Mouse (Mus musculus): ENCODE data around the gene Clic1.

Gene Clic1

DNA sequence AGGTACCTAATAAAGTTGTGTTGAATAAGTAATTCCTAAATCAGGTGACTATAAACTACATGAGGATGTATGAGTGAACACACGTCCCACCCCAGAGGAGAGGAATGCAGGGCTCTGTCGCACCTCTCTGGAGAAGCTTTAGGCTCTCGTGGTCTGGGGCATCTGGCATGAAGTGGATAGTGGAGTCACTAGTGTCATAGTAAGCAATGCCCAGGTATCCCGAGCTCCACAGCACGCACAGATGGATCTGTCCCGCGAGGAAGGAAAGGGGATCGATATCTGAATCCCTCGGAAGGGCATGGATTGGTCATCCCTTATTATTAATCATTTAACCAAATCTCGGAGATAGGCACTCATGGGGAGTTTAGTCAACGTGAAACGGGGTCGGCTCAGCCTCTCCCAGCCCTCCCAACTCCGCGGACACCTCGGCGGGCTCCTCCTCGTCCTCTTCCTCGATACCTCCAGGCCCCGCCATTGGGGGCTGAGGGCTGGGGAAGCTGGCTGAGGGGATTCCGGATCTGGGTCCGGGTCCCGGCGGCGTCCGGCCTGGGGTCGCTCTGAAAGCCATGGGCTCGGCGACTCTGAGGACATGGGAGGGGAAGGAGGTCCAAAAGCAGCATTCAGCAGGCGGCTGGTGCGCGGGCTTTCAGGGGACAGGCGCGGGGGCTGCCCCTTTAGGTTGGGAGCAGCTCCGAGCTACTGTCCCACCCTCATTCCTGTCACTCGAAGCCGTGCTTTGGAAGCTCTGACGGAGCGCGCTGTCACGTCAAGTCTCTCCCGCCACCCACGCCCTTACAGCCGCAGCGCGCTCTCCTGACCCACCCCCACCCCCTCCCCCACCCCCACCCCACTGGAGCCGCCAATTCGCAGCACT lies 3.7 kb upstream of the Clic1 start:
- DNase-seq (ENCODE audit: low spot score in 2 of 2): no peak

DNA sequence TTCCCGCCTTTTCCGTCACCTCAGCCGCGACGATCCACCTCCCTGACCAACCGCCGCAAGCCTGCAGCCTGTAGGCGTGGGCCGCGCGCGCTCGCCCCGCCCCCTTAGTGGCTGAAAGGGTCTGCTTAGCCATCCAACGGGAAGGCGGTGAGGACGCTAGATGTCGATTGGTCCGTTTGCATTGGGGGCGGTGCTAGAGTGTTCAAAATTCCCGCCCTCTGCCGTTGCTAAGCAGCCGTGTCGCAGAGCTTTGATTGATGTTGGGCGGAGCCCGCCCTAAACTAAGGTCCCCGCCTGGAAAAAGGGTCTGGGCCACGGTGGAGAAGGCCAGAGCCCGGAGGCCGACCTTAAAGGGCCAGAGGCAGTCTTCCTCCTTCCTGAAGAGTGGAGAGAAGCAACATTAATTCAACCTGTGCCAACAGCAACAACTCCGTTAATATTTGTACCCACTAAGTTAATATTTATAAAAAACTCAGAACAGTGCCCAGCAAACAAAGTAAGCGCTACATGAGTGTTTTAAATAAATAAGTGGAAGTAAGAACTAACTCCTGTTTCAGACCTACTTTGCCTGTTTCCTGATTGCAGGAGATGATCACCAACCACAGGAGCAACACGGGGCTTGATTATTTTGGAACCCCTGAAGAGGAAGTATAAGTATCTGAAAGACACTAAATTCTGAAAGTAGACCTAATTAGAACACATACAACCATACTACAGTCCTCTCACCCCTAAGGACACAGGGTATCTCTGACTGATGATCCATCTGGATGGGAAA lies 2.9 kb upstream of the Clic1 start, which contains the start of gene Msh5:
TSS of gene Msh5 (minus strand) at position 65 of the 775 bp plus-strand sequence.
- DNase-seq (ENCODE audit: low spot score in 2 of 2): peak; percentile 92 to 95

DNA sequence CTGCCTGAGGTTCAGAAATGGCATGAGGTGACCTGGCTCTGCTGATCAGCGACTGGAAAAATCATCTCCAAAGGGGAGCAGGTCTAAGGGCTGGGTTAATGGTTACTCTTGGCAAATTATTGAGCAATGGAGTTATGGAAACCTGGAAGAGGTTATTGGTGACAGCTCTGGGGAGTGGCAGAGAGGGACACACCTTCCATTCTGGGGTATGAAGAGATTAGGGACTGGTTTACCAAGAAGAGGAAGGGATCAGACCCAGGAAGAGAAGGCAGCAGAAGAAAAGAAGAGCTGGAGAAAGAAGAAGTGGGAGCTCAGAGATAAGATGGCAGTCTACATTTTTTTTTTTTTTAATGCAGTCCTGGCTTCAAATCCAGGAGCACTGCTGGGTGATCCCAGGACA lies 2.1 kb upstream of the Clic1 start:
- DNase-seq (ENCODE audit: low spot score in 2 of 2): no peak

DNA sequence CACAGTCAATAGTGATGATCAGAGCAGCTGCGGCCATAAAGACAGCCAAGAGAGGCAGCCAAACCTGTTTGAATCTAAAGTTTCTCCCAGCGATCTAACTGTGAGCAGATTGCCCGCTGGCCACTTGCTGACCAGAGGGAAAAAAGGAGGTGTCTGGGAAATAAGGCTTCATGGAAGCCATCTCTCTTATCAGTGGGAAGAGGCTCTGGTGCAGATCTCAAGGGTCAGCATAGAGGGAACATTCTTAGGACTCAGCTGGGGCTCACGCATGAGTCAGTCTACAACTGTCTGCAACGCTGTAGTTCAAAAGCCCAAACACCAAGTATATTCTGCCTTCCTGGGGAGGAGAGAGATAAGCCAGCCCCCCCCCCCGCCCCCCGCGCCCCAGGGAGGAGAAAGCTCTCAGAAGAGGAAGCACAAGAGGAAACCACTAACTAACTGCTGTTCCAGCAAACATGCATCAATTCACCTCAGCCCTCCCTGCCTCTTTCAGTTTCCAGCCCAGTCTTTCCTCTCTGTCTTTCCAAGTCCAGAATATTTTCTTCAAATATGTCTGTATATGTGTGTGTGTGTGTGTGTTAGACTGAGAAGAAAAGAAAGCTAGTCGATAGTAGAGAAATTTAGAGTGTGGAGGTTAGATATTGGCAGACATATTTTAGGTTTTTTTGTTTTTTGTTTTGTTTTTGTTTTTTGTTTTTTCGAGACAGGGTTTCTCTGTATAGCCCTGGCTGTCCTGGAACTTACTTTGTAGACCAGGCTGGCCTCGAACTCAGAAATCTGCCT lies 1.4 kb upstream of the Clic1 start:
- no peak for DNase-seq (ENCODE audit: low spot score in 2 of 2)

DNA sequence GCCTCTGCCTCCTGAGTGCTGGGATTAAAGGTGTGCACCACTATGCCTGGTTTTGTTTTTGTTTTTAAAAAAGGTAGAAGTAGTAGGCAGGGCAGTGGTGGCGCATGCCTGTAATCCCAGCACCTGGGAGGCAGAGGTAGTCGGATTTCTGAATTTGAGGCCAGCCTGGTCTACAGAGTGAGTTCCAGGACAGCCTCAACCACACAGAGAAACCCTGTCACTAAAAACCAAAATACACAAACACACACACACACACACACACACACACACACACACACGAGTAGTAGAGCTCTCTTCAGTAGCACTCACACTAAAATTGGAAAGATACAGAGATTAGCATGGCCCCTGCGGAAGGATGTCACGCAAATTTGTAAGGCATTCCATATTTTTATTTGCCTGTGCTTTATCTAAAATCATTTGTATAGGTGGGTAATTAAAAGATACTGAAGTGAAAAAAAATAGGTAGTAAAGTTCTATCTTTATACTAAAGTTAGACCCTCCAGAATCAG lies 780 bp upstream of the Clic1 start:
- DNase-seq (ENCODE audit: low spot score in 2 of 2): no peak

DNA sequence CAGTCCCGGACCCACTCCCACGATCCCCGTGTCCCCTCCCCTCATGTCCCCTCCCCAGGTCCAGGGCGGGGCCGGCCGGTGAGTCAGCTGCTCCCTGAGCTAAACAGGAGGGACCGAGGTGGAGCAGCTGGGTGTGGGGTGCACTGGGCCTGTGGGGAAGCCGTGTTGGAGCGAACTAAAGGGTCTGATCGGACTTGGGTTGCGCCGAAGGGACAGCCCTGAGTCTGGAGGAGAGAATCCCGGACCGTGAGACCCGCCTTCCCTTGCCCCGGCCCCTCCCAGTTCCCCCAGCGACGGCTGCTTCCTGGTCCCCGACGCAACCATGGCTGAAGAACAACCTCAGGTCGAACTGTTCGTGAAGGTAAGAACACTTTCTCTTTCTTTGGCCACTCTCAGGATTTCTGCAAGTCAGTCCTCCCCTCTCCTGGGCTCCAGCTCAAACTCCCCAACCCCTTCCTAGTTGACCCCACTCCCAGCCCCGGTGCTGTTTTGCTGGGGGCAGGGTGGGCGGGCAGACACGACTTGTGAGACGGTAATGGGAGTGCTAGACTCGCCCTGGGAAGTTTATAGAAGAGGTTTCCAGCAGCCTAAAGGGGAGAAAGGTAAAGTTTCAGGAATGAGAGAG lies 472 bp downstream of the Clic1 start:
- DNase-seq (ENCODE audit: low spot score in 2 of 2): no peak

DNA sequence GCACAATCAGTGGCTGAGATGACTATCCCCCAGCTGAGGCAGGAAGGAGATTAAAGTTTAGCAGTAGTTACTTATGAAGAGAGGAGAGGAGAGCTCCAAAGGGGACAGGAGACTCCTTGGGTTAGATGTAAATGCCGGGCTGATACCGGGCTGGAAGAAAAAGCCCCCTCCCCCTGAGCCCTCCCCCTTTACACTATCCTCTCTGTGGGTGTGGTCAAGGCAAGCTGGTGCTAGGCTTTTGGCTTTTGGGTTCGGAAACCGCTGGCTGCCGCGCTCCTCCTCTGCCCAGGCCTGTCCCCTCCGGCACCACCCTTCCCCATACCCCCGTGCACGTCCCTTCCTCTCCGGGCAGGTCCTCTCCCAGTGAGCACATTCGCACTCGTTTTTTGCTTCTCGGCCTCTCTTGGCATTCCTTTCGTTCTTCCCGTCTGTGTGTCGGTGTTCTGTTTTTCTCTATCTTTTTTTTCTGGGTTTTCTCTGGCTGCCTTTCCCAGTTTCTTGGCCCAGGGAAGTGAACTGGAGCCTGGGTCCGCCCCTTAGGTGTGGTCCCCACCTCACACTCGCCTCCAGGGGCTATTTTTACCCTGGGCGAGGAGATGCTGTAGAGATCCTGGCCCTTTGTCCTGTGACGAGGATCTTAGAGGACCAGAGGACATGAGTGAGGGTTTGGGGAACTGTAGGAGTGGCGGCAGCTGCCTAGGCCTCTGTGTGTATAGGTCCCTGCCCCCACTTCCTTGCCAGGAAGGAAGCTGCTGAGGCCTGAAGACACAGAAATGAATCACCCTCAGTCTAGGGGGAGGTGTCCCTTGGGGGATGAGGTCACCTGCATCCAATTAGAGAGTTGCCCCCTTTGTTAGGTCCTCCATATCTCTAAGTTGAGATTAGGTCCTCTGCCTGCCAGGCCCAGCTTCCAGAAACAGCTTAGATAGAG lies 1.7 kb downstream of the Clic1 start:
- no peak for DNase-seq (ENCODE audit: low spot score in 2 of 2)

DNA sequence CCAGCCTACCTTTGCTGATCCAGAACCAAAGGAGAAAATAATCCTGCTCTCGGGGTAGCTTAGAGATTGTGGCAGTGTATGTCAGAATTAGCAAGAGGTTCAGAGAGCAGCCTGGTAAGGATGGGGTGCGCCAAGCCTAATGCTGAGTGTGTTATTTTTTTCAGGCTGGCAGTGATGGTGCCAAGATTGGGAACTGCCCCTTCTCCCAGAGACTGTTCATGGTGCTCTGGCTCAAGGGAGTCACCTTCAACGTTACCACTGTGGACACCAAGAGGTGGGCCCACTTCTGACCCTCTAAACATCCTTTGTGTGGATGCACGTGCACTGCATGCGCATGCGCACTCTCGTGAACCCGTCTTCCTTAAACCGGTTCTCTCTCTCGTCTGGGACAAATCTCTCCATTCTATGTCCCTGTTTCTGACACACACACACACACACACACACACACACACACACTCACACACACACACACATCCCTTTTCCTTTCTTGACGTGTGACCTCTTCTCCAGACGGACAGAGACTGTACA lies 2.6 kb downstream of the Clic1 start:
- DNase-seq (ENCODE audit: low spot score in 2 of 2): no peak

DNA sequence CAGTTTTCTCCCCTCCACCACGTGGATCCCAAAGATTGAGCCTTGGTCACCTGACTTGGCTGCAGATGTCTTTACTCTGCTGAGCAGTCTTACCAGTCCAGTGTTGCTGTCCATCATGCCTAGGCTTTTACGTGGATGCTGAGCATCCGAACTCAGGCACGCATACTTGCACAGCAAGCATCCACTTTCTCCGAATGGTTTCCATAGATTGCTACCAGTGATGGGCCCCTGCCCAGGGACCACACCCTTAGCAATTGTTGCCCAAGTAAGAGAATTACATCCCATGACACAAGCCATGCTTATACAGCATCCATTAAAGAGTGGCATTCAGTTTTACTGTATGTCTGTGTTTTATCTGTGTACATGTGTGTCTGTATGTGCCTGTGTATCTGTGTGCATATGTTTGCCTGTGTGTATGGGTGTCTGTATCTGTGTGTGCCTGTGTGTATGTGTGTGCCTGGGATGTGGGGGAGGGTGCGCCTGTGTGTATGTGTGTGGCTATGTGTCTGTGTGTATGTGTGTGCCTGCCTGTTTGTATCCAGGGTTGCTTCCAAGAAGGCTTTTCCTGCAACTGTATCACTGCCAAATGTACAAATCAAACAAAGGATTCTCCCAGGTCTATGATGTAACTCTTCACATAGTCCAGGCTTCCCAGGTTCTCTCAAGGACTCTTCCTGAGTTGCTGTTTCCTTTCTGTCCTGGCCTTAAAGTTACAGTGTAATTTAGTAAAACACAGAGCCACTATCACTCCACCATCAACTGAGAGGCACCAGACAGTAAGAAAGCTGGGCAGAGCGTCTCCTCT lies 6.1 kb downstream of the Clic1 start:
- no peak for DNase-seq (ENCODE audit: low spot score in 2 of 2)

DNA sequence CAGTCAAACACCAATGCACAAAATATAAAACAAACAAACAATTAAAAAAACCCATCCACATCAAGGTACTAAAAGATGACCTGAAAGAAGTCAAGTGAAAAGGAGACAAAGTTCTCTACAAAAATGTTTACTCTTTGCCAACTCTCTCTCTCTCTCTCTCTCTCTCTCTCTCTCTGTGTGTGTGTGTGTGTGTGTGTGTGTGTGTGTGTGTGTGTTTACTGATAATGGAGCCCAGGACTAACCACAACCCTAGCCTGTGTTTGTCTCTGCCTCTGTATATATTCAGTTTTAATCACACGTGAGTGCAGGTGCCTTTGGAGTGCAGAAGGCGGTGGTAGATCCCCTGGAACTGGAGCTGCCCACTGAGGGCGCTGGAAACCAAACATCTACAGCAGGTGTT lies 7.3 kb downstream of the Clic1 start:
- DNase-seq (ENCODE audit: low spot score in 2 of 2): no peak

DNA sequence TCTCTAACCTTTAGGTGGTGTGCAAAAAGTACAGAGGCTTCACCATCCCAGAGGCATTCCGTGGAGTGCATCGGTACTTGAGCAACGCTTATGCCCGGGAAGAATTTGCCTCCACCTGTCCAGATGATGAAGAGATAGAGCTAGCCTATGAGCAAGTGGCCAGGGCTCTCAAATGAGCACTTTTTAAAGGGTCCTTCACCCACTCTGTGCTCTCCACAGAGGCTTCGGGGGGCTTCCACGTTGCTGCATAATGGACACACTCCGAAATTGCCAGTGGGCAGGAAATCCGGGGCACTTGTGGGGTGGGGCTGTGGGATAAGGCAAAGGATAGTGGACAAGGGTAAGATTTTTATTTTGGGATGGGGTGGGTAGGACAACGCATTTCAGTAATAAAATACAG lies 8.6 kb downstream of the Clic1 start:
- no peak for DNase-seq (ENCODE audit: low spot score in 2 of 2)

DNA sequence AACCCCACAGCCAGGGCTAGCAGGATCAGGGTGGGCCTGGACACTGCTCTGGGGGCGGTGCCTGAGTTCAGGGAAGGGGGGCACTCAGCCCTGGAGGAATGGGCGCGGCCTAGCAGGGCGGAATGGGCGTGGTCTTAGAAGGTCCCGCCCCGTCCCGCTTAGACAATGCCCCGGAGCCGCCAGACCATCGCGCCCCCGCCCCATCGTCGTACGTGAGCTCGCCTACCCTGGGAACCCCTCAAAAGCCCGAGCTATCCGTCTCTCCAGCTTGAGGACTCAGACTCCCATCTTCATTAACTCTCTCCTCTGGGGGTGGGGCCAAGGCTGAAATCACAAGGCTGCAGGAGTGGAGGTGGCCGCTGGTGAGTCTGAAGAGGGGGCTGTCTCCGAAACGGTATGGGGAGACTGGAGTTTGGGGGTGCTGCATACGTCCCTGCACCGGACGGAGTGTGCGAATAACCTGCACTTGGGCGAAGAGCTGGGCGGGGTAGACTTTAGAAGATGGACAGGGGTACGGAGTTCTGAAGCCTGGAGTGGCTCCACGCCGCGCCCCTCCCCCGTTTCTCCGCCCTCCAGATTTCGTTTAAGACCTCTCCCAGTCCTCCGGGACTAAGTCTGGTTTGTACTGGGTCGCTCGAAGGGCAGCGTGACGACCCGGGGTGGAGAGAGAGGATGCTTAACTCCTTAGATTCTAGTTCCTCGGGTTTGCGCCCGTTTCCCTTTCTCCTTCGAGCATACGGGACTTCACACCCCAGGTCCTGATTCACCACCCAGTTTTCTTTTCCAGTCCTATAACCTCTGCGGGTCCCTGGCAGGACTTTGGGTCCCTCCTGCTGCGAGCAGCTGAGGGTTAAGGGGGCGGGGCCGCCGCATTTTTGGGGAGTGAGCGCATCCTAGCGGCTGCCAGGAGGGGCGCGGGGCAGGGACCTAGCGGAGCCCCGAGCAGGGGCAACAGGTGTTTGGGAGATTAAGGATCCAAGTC lies 9.4 kb downstream of the Clic1 start, which contains the start of gene Ddah2:
TSS of gene Ddah2 (plus strand) at position 125 of the 982 bp plus-strand sequence.
- DNase-seq (ENCODE audit: low spot score in 2 of 2): peak; percentile 72 to 73

DNA sequence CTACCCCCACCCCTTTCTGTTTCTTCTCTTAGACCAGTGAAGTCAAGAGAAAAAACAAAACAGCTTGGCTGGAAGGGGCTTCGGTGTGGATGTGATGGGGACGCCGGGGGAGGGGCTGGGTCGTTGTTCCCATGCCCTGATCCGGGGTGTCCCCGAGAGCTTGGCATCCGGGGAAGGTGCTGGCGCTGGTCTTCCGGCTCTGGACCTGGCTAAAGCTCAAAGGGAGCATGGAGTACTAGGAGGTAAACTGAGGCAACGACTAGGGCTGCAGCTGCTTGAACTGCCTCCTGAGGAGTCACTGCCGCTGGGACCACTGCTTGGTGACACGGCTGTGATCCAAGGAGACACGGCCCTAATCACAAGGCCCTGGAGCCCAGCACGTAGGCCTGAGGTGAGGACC lies 10.3 kb downstream of the Clic1 start:
- no peak for DNase-seq (ENCODE audit: low spot score in 2 of 2)

DNA sequence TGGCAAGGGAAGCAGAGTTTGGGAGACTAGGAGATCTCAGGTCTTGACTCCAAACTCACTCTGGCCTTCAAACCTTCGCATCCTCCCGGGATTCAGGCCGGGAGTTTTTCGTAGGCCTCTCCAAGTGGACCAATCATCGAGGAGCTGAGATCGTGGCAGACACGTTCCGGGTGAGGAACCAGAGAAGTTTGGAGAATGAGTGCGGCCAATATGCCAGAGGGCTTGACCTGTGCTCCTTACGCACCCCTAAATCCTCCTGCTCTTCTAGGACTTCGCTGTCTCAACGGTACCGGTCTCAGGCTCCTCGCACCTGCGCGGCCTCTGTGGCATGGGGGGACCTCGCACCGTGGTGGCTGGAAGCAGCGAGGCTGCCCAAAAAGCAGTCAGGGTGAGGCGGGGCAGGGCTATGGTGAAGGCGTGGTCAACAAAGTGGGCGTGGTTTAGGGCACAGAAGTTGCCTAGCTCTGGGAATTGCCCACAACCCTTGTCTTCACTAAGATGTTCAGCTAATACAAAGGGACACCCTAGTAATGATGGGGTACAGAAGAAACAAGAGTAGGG lies 11.1 kb downstream of the Clic1 start:
- DNase-seq (ENCODE audit: low spot score in 2 of 2): no peak

DNA sequence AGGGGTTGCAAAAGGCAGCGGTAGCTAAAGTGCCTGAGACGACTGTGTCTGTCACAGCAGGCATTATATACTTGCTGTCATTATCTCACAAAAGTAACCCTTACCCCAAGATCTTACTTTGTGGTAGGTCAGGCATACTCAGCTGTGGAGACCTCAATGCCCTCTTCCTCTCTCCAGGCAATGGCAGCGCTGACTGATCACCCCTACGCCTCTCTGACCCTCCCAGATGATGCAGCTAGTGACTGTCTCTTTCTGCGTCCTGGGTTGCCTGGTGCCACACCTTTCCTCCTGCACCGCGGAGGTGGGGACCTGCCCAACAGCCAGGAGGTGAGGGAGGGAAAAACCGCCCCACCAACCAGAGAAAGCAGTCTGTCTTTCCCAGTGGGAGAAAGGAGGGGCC lies 11.5 kb downstream of the Clic1 start:
- no peak for DNase-seq (ENCODE audit: low spot score in 2 of 2)

DNA sequence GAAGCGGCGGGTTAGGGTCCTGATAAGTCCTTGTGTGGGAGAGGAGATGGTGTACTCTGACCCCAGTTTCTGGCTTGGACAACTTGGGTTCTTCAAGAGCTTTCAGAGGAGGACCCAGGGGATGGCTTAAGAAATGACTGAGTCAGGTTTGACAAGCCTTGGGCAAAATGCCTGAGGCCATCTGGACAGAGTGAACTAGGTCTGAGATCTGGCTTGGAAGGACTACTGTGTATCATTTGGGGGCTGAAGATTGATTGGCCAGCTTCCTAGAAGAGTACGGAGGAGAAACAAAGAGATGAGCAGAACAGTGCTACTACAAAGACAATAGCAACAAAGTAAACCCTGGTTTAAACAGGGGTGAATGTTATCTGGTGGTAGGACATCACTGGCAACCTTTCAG lies 13.7 kb downstream of the Clic1 start:
- DNase-seq (ENCODE audit: low spot score in 2 of 2): no peak

DNA sequence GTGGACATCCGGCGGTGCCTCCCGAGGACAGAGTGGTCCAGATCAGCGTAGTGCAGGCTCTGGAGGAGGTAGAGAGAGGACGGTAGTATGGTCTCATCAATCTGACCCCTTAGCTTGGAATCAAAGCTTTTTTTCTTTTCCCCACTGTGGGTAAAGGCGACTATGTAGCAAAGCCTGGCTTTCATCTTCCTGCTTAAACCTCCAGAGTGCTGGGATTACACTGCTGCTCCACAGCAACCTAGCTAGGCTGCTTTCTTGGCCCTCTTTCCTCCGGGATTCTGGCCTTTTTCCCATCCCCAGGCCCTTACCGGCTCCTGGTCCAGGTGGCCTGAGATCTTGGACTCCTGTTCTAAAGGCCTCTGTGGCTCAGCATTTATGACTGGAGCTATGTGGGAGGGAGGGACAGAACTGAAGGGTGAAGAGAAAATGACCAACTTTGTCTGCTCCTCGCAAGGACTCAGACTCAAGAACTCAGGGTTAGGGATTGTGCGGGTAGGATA lies 14.7 kb downstream of the Clic1 start:
- no peak for DNase-seq (ENCODE audit: low spot score in 2 of 2)
